22 mouse cellular contexts compared by ENCODE assay signal in genomic region chr9:70194622-70195021, GRCm38 (mm10). TPM values are rescaled to one million over a fixed set of nuclear protein-coding genes. Genes with fewer than 3 reads are reported as not detected.
DNase-seq lines count a peak whose midpoint lies in the region; ATAC-seq and TF ChIP-seq lines count a peak whose summit lies in the region.
"Had no signal": no experiment of that assay in that cellular context is flagged by ENCODE, and none has a peak within 500 bp of the region (broad histone marks: within the 10 kb centered on the region; RNA-seq: fewer than 3 reads in every experiment).

No protein-coding gene starts in this region.

- H3K4me3 ChIP-seq in lung, embryonic 14.5 days (ENCODE audit: low read depth, low read length), result no peak overlapping the region
- H3K4me3 ChIP-seq in lung, adult 2 months (replicated peaks; ENCODE audit: extremely low read depth, low read depth, low read length), result no peak overlapping the region
- no peak overlapping the region for H3K4me3 ChIP-seq in heart, embryonic 12.5 days
- H3K4me3 ChIP-seq: embryonic facial prominence, embryonic 13.5 days; erythroblast, embryonic 14.5 days; forebrain, embryonic 13.5 days; midbrain, embryonic 10.5 days had no signal

- peak; percentile 11 for DNase-seq in lung, embryonic 14.5 days
- DNase-seq in lung, adult 2 months, result no peak
- peak; percentile 26 to 30 for DNase-seq in B cell, adult 2 months
- DNase-seq in R1 (ENCODE audit: low read depth, low spot score), result peak; percentile 98
- DNase-seq in splenic B cell, adult 2 months (ENCODE audit: low read depth, low spot score), result peak; percentile 58
- no peak for DNase-seq in cerebellum, adult 11-12 months
- DNase-seq: adrenal gland, adult 2 months; cerebellum, adult 18-20 months; cerebellum, postnatal 25 days; heart, postnatal 4 days; kidney, adult 8-10 months; kidney, postnatal 10 days; layer of hippocampus, postnatal 36 days; thymus, adult 18-20 months; thymus, postnatal 4 days had no signal

- 72% methylated on average over 11 of the region's 11 CpGs for WGBS in lung, embryonic 14.5 days
- 54% methylated on average over 11 of the region's 11 CpGs for WGBS in lung, adult 2 months
- 79% methylated on average over 11 of the region's 11 CpGs for WGBS in heart, embryonic 12.5 days

- no peak for TF ChIP-seq CTCF in lung, embryonic 14.5 days (IDR thresholded peaks at IDR 0.05; ENCODE audit: low read depth)
- no peak for TF ChIP-seq CTCF in lung, adult 2 months (IDR thresholded peaks at IDR 0.05; ENCODE audit: insufficient read depth, low read length)

- no peaks in the 10 kb centered on the region for H3K4me1 ChIP-seq in lung, embryonic 14.5 days (ENCODE audit: insufficient read depth)
- H3K4me1 ChIP-seq in lung, adult 2 months (ENCODE audit: control insufficient read depth, insufficient read depth, low read length), result no peaks in the 10 kb centered on the region
- H3K4me1 ChIP-seq in heart, embryonic 12.5 days (replicated peaks), result peaks cover 6% of the 10 kb centered on the region; the same call in 1 of the 2 replicates
- H3K4me1 ChIP-seq: embryonic facial prominence, embryonic 13.5 days; forebrain, embryonic 13.5 days had no signal

- TF ChIP-seq POLR2A in lung, adult 2 months (IDR thresholded peaks at IDR 0.05; ENCODE audit: borderline replicate concordance, extremely low read depth, low read depth, low read length), result no peak

- no peak overlapping the region for H3K9ac ChIP-seq in lung, embryonic 14.5 days
- no peak overlapping the region for H3K9ac ChIP-seq in heart, embryonic 12.5 days
- H3K9ac ChIP-seq: embryonic facial prominence, embryonic 13.5 days; forebrain, embryonic 13.5 days; hindbrain, embryonic 14.5 days had no signal

- H3K4me2 ChIP-seq in lung, embryonic 14.5 days, result no peak overlapping the region
- H3K4me2 ChIP-seq in heart, embryonic 12.5 days, result no peak overlapping the region
- H3K4me2 ChIP-seq: embryonic facial prominence, embryonic 13.5 days; forebrain, embryonic 13.5 days; hindbrain, embryonic 14.5 days had no signal

- no peaks in the 10 kb centered on the region for H3K9me3 ChIP-seq in lung, embryonic 14.5 days (ENCODE audit: low read depth, low read length)
- H3K9me3 ChIP-seq in heart, embryonic 12.5 days (replicated peaks), result no peaks in the 10 kb centered on the region
- H3K9me3 ChIP-seq: embryonic facial prominence, embryonic 13.5 days; forebrain, embryonic 13.5 days; midbrain, embryonic 10.5 days had no signal

- no peak for ATAC-seq in lung, embryonic 14.5 days (ENCODE audit: insufficient read depth)
- no peak for ATAC-seq in heart, embryonic 12.5 days (ENCODE audit: insufficient number of reproducible peaks, low FRiP score)
- no peak for ATAC-seq in erythroid progenitor cell, adult 5-6 weeks (replicated peaks; ENCODE audit: low FRiP score, poor library complexity, severe bottlenecking)
- ATAC-seq: forebrain, embryonic 13.5 days had no signal

- H3K27me3 ChIP-seq in lung, embryonic 14.5 days (ENCODE audit: insufficient read depth, low read length), result no peaks in the 10 kb centered on the region
- no peaks in the 10 kb centered on the region for H3K27me3 ChIP-seq in splenic B cell, adult 2 months (ENCODE audit: control insufficient read depth, insufficient read depth, low read length, poor library complexity, severe bottlenecking)
- no peaks in the 10 kb centered on the region for H3K27me3 ChIP-seq in heart, embryonic 12.5 days (replicated peaks)
- H3K27me3 ChIP-seq: embryonic facial prominence, embryonic 13.5 days; forebrain, embryonic 13.5 days had no signal

- no peaks in the 10 kb centered on the region for H3K36me3 ChIP-seq in lung, embryonic 14.5 days (ENCODE audit: insufficient read depth)
- no peaks in the 10 kb centered on the region for H3K36me3 ChIP-seq in splenic B cell, adult 2 months (ENCODE audit: control insufficient read depth, insufficient read depth, low read length, poor library complexity, severe bottlenecking)
- H3K36me3 ChIP-seq in heart, embryonic 12.5 days, result no peaks in the 10 kb centered on the region
- H3K36me3 ChIP-seq: embryonic facial prominence, embryonic 13.5 days; midbrain, embryonic 10.5 days had no signal

- no peak overlapping the region for H3K27ac ChIP-seq in lung, embryonic 14.5 days (ENCODE audit: low read depth)
- no peak overlapping the region for H3K27ac ChIP-seq in heart, embryonic 12.5 days (ENCODE audit: poor library complexity, severe bottlenecking)
- H3K27ac ChIP-seq: embryonic facial prominence, embryonic 13.5 days; forebrain, embryonic 13.5 days; hindbrain, embryonic 14.5 days; midbrain, embryonic 10.5 days had no signal

RNA-seq across cellular contexts. Expression of gene Myo1e, which starts 12.5 kb away (rescaled TPM):
- polyA plus RNA-seq in lung, embryonic 14.5 days (2014; fragmentation: Nextera tagmentation; extraction: Ambion mirVana), result 27.6 and 31.4 TPM in 2 replicates
- polyA plus RNA-seq in lung, adult 2 months (2012; rRNA removed), result 13.7 and 21.2 TPM in 2 replicates
- 15.2 and 16.2 TPM in 2 replicates for polyA plus RNA-seq in heart, embryonic 12.5 days (2016; fragmentation: Nextera tagmentation; extraction: Ambion mirVana)
- 2.1 and 4.0 TPM in 2 replicates for total RNA-seq in erythroid progenitor cell, adult 5-6 weeks (2015; ENCODE audit: low replicate concordance)
- total RNA-seq in erythroid progenitor cell, adult 5-6 weeks (2017; ENCODE audit: low replicate concordance), result 1.5 and 2.3 TPM in 2 replicates

RNA-seq across cellular contexts. Expression of gene Fam81a, which starts 52.3 kb away (rescaled TPM):
- 4.2 and 6.0 TPM in 2 replicates for polyA plus RNA-seq in lung, embryonic 14.5 days (2014; fragmentation: Nextera tagmentation; extraction: Ambion mirVana)
- 1.2 and 2.2 TPM in 2 replicates for polyA plus RNA-seq in lung, adult 2 months (2012; rRNA removed)
- 31.5 and 35.0 TPM in 2 replicates for polyA plus RNA-seq in heart, embryonic 12.5 days (2016; fragmentation: Nextera tagmentation; extraction: Ambion mirVana)
- not detected in 2 replicates for total RNA-seq in erythroid progenitor cell, adult 5-6 weeks (2015; ENCODE audit: low replicate concordance)
- total RNA-seq in erythroid progenitor cell, adult 5-6 weeks (2017; ENCODE audit: low replicate concordance), result not detected in 2 replicates
- polyA plus RNA-seq: erythroblast, embryonic 14.5 days had no signal

Comparison
In these comparisons a context has a peak if more than half of its experiments do, and no peak if none do; other contexts are left out.
1. DNase-seq: peak in lung, embryonic 14.5 days (single experiment), B cell, adult 2 months (2 of 2), R1 (single experiment) and splenic B cell, adult 2 months (single experiment); none in lung, adult 2 months (single experiment) and cerebellum, adult 11-12 months (single experiment).